Mouse (Mus musculus): Measurements from ENCODE around the gene Gm364.

Gene Gm364

GRCm38 (mm10) chrX:57408769-57409168 is at the start of gene Gm364:
Gene Gm364 (plus strand): TSS chrX:57409154.
- DNase-seq (ENCODE audit: low read depth): no peak

DNA sequence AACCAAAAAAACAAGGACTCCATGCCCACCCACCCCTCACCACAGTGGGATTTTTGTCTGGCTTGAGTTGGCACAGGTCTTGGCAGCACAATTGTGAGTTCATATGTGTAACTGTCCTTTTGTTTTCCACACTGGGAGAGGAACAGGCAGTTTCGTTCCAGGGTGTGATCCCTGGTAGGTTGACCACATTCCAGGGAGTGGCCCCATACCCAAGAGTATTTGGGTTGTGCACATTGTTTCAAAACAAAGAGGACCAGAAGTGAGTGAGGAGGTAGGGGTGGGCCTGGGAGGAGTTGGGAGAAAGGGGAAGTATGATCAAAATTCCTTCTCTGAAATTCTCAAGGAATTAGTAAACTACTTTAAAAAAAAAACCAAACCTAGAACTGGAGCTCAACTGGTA is 49.6 kb upstream of the Gm364 start:
- no peak for DNase-seq (ENCODE audit: low read depth)

GRCm38 (mm10) chrX:57364891-57365569 is 43.9 kb upstream of the Gm364 start:
- DNase-seq (ENCODE audit: low read depth): peak; percentile 76

DNA sequence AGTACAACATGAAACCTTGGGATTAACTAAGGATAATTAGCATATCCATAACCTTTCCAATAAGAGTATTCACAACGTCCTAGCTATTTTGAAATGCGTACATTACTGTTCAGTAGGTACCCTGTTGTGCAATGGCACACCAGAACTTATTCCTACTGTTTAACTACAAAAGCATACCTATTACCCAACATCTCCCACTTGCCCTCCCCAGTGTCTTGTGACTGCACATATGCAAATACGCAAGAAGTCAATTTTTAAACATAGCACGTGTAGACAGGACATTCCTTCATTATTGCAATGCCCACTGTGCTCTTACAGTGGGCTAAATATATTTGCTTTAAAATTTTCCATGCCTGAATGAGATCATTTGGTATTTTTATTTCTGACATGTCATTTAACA is 36.0 kb upstream of the Gm364 start:
- no peak for DNase-seq (ENCODE audit: low read depth)

DNA sequence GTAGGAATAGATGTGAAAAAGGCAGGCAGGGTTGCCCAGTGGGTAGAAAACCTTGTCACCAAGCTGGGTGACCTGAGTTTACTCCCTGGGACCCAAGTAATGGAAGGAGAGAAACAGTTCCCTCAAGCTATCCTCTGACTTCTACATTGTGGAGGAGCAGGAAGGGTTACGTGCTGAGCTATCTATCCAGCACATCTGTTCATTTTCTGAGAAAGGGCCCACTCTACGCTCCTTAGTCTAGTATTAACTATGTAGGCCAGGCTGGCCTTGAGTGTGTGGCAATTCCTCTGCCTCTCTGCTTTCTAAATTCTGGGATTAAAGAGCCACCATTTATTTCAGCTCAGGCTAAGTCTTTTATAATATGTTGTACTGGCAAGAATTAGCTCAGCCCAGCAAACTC is 35.4 kb upstream of the Gm364 start:
- DNase-seq (ENCODE audit: low read depth): peak; percentile 55

GRCm38 (mm10) chrX:57374029-57374428 is 34.9 kb upstream of the Gm364 start:
- no peak for DNase-seq (ENCODE audit: low read depth)

- DNase-seq (ENCODE audit: low read depth): no peak
These were observed 31.9 kb upstream of the Gm364 start for GRCm38 (mm10) chrX:57377096-57377495.

DNA sequence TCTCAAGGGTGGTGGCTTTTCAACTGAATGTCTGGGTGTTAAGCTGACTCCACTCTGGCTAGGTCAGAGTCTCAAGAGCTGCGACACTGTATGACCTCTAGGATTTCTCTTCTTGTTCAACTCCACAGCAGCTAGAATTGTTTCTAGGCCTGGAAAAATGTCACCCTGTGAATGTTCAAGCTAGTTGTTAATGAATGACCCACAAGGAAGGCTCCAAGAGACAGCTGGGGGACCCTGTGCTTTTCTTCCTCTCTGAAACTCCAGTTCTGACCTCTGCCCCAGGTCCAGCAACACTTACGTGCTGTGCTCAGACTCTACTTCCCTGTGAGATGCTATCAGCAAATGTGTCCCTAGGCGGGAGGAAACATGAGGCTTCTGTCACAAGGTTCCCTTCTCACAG is 30.4 kb upstream of the Gm364 start:
- no peak for DNase-seq (ENCODE audit: low read depth)

DNA sequence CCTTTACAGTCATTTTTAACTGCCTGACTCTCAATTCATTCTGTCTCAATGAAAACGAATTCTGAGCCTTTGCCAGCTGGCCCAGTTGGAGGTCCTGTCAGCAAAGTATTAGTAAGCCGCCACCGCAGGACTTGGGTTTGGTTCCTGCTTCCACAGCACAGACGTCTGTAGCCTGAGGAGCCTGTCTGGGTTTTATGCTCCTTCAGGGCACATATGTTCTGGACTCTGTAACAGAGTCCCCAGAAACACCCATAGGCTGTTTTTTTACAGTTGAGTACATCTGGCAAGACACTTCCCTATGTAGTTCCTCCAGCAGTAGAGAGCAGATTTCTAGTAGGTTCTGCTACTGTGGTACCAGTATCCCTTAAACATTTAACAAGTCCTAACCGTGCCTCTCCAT is 28.0 kb upstream of the Gm364 start:
- no peak for DNase-seq (ENCODE audit: low read depth)

GRCm38 (mm10) chrX:57392367-57393246 is 16.3 kb upstream of the Gm364 start, which contains the start of gene Rbmx:
Gene Rbmx (minus strand): TSS chrX:57393036.
- peak; percentile 76 for DNase-seq (ENCODE audit: low read depth)

DNA sequence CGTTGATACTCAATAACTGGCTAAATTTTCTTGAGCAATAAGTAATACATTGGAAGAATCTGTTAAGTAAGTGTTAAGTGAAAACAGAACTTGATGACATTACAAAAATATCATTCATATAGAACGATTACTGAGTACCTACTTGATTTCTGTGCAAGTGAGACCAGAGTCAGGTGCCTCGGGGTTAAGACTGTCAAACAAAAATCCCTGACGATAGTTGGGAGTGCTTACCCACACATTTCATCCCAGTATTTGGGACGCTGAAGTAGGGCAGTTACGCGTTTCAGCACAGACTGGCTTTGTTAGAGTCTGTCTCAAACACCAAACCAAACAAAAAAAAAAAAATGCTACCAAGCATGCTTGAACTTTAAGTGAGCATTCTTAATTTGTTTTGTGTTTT is 15.5 kb upstream of the Gm364 start:
- DNase-seq (ENCODE audit: low read depth): no peak

- DNase-seq (ENCODE audit: low read depth): no peak
These were observed 7.6 kb upstream of the Gm364 start for GRCm38 (mm10) chrX:57401388-57401787.

DNA sequence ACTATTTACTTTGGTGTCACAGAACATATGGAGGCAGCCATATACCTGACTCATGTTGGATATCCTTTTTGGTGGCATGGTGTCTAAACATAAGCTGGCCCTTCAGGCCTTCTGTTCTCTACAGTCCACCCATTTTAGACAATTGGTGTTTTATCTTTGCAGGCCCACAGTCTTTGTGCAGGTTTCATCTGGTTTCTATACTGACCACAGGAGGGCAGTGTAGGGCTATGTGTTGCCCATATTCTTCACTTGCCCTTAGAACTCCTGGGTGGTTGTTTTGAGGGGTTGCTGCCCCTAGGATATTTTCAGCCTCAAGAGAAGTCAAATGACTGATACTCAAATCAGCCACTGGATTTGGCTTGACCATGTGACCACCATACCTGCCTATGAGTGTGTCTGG is 5.3 kb upstream of the Gm364 start:
- no peak for DNase-seq (ENCODE audit: low read depth)

GRCm38 (mm10) chrX:57431610-57432009 is 22.7 kb downstream of the Gm364 start:
- DNase-seq (ENCODE audit: low read depth): peak; percentile 1

- no peak for DNase-seq (ENCODE audit: low read depth)
These were observed 24.9 kb downstream of the Gm364 start for GRCm38 (mm10) chrX:57433897-57434296.

DNA sequence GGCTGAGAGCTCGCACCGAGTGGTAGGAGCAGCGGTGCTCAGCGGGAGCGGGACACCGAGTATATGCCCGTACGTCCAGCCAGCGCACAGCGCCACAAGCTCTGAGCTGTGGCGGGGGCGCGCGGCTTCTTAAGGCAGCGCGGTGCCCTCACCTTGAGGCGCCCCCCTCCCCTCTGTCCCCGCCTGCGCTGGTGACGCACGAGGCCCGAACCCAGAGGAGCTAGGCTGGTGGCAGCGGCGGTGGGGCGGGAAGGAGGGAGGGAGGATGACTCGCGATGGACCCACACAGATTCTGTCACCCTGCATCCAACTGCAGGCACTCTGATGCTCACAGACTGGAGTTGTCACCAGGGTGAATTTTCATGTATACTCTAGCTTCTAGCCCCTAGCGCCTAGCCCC is 94.7 kb downstream of the Gm364 start, which contains the start of gene Gpr101:
TSS of gene Gpr101 (minus strand) at position 124 of the 400 bp plus-strand sequence.
- DNase-seq (ENCODE audit: low read depth): no peak

DNA sequence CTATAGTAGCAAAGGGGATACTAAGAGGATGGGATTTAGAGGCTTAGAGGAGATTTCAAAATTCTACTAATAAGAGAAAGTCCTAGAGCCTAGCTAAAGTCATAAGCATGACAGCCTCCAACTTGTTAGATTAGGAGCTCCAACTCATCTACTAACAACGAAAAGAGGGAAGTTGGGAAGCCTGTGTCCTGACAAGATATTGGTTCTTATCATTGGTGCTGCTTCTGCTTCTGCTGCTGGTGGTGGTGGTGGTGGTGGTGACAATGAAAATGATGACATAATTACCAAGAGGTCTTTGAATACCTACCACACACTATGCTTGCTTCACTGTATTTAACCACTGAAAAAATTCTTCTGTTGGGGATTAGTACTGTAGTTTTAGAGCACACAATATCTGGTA is 97.3 kb downstream of the Gm364 start:
- no peak for DNase-seq (ENCODE audit: low read depth)

- no peak for DNase-seq (ENCODE audit: low read depth)
These were observed 112.5 kb downstream of the Gm364 start for GRCm38 (mm10) chrX:57521117-57522095.
